Mouse (Mus musculus) ES-E14 (cell line): Measurements from ENCODE around the gene Lhx5.

Source experiments
- MAFK ChIP-seq: IDR thresholded peaks from 2 replicates; pipeline ENCODE4 v1.6.1; 2014; ENCODE audit warnings: mild to moderate bottlenecking, low read depth, low read length, inconsistent platforms; ENCODE audit not compliant: insufficient read depth
- ZC3H11A ChIP-seq: IDR thresholded peaks from 2 replicates; pipeline ENCODE4 v1.6.1; 2012; ENCODE audit warnings: low read depth, mild to moderate bottlenecking, inconsistent platforms, low read length, borderline replicate concordance
- ZNF384 ChIP-seq: IDR thresholded peaks from 2 replicates; pipeline ENCODE4 v1.6.1; 2012; ENCODE audit warnings: low read depth, low read length, inconsistent platforms

GRCm38 (mm10) chr5:120465860-120466259, 34.4 kb downstream of the Lhx5 start:
- TF ChIP-seq MAFK (no peak), ZC3H11A (no peak), ZNF384 (no peak)
